Mouse (Mus musculus) small intestine, adult 2 months (tissue): ENCODE measurements around the gene Anp32e. TPM values are rescaled to one million over a fixed set of nuclear protein-coding genes. Genes with fewer than 3 reads are reported as not detected.
A peak's percentile ranks its signal among the peaks of the same experiment; 100 is the strongest.

Experiments used
- H3K27ac ChIP-seq: fragments of 200-500 bp; 2 replicates; pipeline ENCODE4 v1.5.1; 2012; ENCODE audit warnings: low read depth, low read length, control low read depth, inconsistent platforms; ENCODE audit not compliant: insufficient read depth
- H3K27me3 ChIP-seq: fragments of 200-500 bp; 2 replicates; pipeline ENCODE4 v1.6.1; 2012; ENCODE audit warnings: mild to moderate bottlenecking, moderate library complexity, low read length, inconsistent platforms; ENCODE audit not compliant: control insufficient read depth, insufficient read depth
- H3K36me3 ChIP-seq: fragments of 200-500 bp; 2 replicates; pipeline ENCODE4 v1.6.1; 2012; ENCODE audit warnings: mild to moderate bottlenecking, low read length, control low read depth, inconsistent platforms; ENCODE audit not compliant: control insufficient read depth, insufficient read depth
- H3K4me1 ChIP-seq: fragments of 200-500 bp; 2 replicates; pipeline ENCODE4 v1.6.1; 2012; ENCODE audit warnings: low read length, inconsistent platforms, mixed read lengths; ENCODE audit not compliant: control insufficient read depth, insufficient read depth, insufficient read length
- H3K4me3 ChIP-seq: fragments of 200-500 bp; 2 replicates; pipeline ENCODE4 v1.5.1; 2012; ENCODE audit warnings: low read depth, mild to moderate bottlenecking, control low read depth, inconsistent platforms, low read length, moderate library complexity
- CTCF ChIP-seq: fragments of 200-500 bp; IDR thresholded peaks from 2 replicates; pipeline ENCODE4 v1.5.1; 2012; ENCODE audit warnings: low read depth, mild to moderate bottlenecking, control low read depth, inconsistent platforms, low read length, moderate library complexity, mixed read lengths; ENCODE audit not compliant: insufficient replicate concordance, insufficient read length; ENCODE audit errors: extremely low read depth
- POLR2A ChIP-seq: fragments of 200-500 bp; IDR thresholded peaks from 2 replicates; pipeline ENCODE4 v1.6.1; 2012; ENCODE audit warnings: low read depth, mild to moderate bottlenecking, control low read depth, inconsistent platforms, low read length, moderate library complexity
- WGBS: fragments of 180-500 bp; shearing (Covaris S2); methylation state at CpG from one replicate; pipeline ENCODE4 v1.1.7; 2018; 5-methylcytosine and 5-hydroxymethylcytosine counted together
- polyA plus RNA-seq: library from polyadenylated mRNA; depleted of rRNA; stranded (reverse); fragments of >200 nt; gene quantifications from 2 replicates; pipeline ENCODE4 v1.2.3, GENCODE M21; 2012

Gene Anp32e
- polyA plus RNA-seq, 1 experiment, result 8.7 TPM

- Histone ChIP-seq H3K36me3 (peaks cover 29% of the 10 kb centered on the region), H3K4me1 (peaks cover 3% of the 10 kb centered on the region; the same call in 1 of the 2 replicates), H3K27ac (no peak overlapping the region), H3K27me3 (no peaks in the 10 kb centered on the region), H3K4me3 (no peak overlapping the region)
- TF ChIP-seq POLR2A (no peak), CTCF (no peak)
- 92% methylated on average over 7 of the region's 7 CpGs for WGBS
Observed at GRCm38 (mm10) chr3:95933111-95933750, 4.2 kb downstream of the Anp32e start.

GRCm38 (mm10) chr3:95934448-95934847 is 5.4 kb downstream of the Anp32e start:
- H3K27me3 ChIP-seq, result no peaks in the 10 kb centered on the region
- TF ChIP-seq POLR2A (no peak), CTCF (no peak)
- H3K4me3 ChIP-seq, result no peak overlapping the region
- peaks cover 39% of the 10 kb centered on the region for H3K36me3 ChIP-seq
- H3K27ac ChIP-seq, result no peak overlapping the region
- H3K4me1 ChIP-seq, result no peaks in the 10 kb centered on the region; the same call in 1 of the 2 replicates
- WGBS, result 93% methylated on average over 1 of the region's 1 CpGs

GRCm38 (mm10) chr3:95938217-95938616 is 9.2 kb downstream of the Anp32e start:
- Histone ChIP-seq H3K4me3 (no peak overlapping the region), H3K4me1 (no peaks in the 10 kb centered on the region), H3K27ac (no peak overlapping the region), H3K36me3 (peaks cover 63% of the 10 kb centered on the region), H3K27me3 (no peaks in the 10 kb centered on the region)
- 91% methylated on average over 8 of the region's 8 CpGs for WGBS
- no peak for TF ChIP-seq POLR2A
- no peak for TF ChIP-seq CTCF

GRCm38 (mm10) chr3:95938835-95939234 is 9.8 kb downstream of the Anp32e start:
- 93% methylated on average over 15 of the region's 15 CpGs for WGBS
- H3K27me3 ChIP-seq, result no peaks in the 10 kb centered on the region
- H3K36me3 ChIP-seq, result peaks cover 65% of the 10 kb centered on the region

GRCm38 (mm10) chr3:95942749-95943148 is 13.7 kb downstream of the Anp32e start:
- Histone ChIP-seq H3K27ac (no peak overlapping the region), H3K36me3 (peaks cover 54% of the 10 kb centered on the region), H3K27me3 (no peaks in the 10 kb centered on the region), H3K4me1 (no peaks in the 10 kb centered on the region), H3K4me3 (no peak overlapping the region)
- TF ChIP-seq POLR2A, result no peak
- TF ChIP-seq CTCF, result no peak
- WGBS, result 87% methylated on average over 6 of the region's 6 CpGs

More at GRCm38 (mm10) chr3:95938835-95939234, 9.8 kb downstream of the Anp32e start:
- Histone ChIP-seq H3K4me3 (no peak overlapping the region), H3K4me1 (no peaks in the 10 kb centered on the region), H3K27ac (no peak overlapping the region)
- peak; percentile 38; the same call in 1 of the 2 replicates for TF ChIP-seq CTCF
- TF ChIP-seq POLR2A, result no peak

GRCm38 (mm10) chr3:95943226-95943625 is 14.2 kb downstream of the Anp32e start:
- Histone ChIP-seq H3K36me3 (peaks cover 49% of the 10 kb centered on the region), H3K4me1 (no peaks in the 10 kb centered on the region)
- 95% methylated on average over 7 of the region's 7 CpGs for WGBS

GRCm38 (mm10) chr3:95944742-95945141 is 15.7 kb downstream of the Anp32e start:
- Histone ChIP-seq H3K36me3 (peaks cover 39% of the 10 kb centered on the region), H3K4me3 (no peak overlapping the region), H3K4me1 (no peaks in the 10 kb centered on the region), H3K27me3 (no peaks in the 10 kb centered on the region), H3K27ac (no peak overlapping the region)
- TF ChIP-seq POLR2A (no peak), CTCF (no peak)
- WGBS, result 82% methylated on average over 8 of the region's 8 CpGs

More at GRCm38 (mm10) chr3:95943226-95943625, 14.2 kb downstream of the Anp32e start:
- Histone ChIP-seq H3K4me3 (no peak overlapping the region), H3K27me3 (no peaks in the 10 kb centered on the region), H3K27ac (no peak overlapping the region)
- TF ChIP-seq CTCF (no peak), POLR2A (no peak)

- H3K36me3 ChIP-seq, result peaks cover 32% of the 10 kb centered on the region
- WGBS, result 93% methylated on average over 14 of the region's 14 CpGs
- no peak for TF ChIP-seq CTCF
- no peak for TF ChIP-seq POLR2A
- no peaks in the 10 kb centered on the region for H3K27me3 ChIP-seq
- no peak overlapping the region for H3K27ac ChIP-seq
- no peak overlapping the region for H3K4me3 ChIP-seq
- H3K4me1 ChIP-seq, result no peaks in the 10 kb centered on the region
Observed at GRCm38 (mm10) chr3:95945731-95946240, 16.7 kb downstream of the Anp32e start.
